Mouse (Mus musculus): ENCODE results near the gene Eif2ak3.

Eif2ak3 gene

DNA sequence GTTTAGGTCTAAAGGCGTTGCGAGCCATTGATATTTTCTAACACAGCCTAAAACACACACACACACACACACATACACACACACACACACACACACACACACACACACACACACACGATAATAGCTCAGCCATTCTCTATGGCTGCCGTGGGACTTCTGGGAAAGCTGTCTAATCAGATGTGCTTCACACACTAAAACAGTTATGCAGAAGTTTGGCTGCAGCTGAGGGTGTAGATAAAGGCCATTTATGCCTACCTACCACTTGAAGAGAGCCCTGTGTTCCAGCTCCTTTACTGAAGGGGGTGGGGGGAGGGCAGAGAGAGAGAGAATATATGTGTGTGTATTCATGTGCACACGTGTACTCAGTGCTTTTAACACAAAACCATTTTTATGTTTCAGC is 59.4 kb downstream of the Eif2ak3 start:
- DNase-seq (ENCODE audit: low spot score), result no peak

DNA sequence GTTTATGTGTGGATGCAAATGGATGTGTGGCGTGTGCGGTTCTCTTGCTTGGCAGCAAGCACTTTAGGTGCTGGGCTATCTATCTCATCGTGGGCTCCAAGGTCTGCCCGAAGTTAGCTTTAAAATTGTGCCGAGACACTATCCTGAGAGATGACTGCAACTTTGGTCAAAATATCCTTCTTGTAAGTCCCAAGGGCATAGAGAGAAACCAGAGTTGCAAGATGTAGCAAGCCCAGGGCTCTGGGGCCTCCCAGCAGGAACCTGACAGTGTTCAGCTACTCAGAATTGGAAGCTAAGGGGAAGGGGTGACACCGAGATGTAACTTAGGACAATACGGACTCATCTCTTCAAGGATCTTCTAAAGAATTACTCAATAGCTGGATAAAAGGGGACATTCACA is 65.3 kb downstream of the Eif2ak3 start:
- no peak for DNase-seq (ENCODE audit: low spot score)

DNA sequence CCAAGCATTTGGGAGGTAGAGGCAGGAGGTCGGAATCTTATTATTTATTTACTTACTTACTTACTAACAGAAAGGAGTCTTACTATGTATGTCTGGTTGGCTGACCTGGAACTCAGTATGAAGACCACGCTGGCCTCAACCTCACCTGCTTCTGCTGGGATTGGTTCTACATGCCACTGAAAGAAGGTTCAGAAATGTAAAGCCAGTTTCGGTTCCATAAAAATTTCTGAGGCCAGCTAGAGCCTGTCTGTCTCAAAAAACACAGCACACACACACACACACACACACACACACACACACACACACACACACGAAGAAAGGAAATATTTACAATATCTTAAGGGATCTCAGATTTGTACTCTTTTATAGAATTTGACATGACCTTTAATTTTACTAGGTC is 66.0 kb downstream of the Eif2ak3 start:
- no peak for DNase-seq (ENCODE audit: low spot score)

DNA sequence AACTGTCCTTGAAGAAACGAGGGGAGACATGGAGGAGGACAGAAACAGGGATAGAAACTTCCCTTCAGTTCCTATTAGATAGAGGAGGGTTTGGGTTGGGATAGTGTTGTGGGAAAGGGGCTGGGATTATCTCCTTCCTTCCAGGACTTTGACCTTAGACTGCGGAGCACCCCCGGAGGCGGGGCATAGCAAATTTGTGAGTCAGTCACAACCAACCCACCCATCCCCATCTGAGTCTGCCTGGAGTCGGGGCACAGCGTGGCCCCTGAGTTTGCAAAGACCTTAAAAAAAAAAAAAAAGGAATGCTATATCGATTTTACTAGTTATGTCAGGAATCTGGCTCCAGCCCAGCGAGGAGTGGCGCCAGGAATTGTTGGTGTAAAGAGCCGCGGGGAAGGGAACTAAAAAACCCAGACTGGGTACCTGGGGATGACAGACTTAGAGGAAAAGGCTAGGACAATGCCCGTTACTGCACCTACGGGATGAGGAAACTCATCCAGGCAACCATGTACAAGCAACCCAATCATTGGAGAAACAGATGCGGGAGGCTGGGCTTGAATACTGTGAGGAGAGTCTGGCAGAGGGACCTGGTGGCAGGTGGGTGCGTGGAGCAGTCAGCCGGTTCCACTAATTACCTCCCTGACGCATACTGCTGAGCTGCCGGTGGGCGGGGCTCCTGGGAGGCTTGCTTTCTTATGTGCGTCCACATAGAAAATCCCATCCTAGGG is 67.5 kb downstream of the Eif2ak3 start:
- no peak for DNase-seq (ENCODE audit: low spot score)

- DNase-seq (ENCODE audit: low spot score), result no peak
Measured at GRCm38 (mm10) chr6:70912396-70912765, 68.1 kb downstream of the Eif2ak3 start.

- DNase-seq (ENCODE audit: low spot score), result no peak
Measured at GRCm38 (mm10) chr6:70918827-70919226, 74.5 kb downstream of the Eif2ak3 start, which contains the start of gene Tex37. Gene Tex37 (minus strand): TSS chr6:70918927.

DNA sequence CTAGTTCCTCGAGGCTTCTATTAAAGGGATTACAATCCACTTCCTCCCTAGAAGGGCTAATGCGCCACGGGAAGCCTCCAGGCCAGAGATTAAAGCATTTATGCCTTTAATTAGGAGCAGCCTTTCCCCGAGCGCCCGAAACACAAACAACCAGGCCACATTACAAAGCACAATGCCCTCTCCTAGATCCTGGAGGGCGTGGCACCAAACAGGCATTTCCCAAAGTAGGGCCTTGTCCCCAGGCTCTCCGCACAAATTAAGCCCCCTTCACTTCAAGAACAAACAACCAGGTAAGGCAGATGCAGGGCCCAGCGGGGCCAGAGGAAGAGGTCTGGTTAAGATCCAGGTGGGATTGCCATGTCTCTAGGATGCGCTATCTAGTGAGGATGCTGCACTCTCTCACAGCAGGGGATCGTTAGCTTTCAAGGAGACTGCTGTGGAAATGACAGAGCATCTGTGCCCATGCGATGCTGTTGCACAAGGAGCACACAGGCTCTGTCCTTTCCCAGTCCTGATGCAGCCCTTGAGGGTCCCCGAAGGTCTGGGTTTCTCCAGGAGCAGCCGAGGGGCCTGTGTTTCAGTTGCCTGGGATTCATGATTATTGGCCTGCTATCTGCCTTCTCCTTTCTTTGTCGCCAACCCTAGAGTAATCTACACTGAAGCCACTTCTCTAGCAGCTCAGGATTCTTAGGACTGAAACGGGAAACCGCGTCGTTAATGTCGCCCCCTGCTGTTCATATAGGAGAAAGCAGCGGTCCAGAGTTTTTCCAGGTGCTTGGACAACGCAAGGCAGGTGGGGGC is 77.2 kb downstream of the Eif2ak3 start:
- DNase-seq (ENCODE audit: low spot score), result no peak

GRCm38 (mm10) chr6:70931801-70932200 is 87.5 kb downstream of the Eif2ak3 start:
- DNase-seq (ENCODE audit: low spot score), result no peak

DNA sequence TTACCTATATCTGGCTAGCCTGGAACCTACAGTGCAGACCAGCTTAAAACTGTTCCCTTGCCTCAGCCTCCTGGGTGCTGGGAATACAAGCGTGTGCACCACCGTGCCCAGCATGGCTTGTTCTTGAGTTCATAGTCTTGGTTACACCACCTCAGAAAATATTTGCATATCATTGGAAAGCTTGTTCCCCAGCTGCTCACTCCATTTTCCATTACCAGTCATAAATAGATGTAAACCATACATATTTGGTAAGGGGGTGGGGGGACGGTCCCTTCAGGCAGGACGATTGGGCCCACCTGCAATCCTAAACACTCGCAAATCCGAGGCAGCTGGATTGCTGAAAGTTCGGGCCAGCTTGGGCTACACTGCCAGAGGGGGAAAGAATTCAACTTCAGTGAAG is 109.0 kb downstream of the Eif2ak3 start:
- no peak for DNase-seq (ENCODE audit: low spot score)

DNA sequence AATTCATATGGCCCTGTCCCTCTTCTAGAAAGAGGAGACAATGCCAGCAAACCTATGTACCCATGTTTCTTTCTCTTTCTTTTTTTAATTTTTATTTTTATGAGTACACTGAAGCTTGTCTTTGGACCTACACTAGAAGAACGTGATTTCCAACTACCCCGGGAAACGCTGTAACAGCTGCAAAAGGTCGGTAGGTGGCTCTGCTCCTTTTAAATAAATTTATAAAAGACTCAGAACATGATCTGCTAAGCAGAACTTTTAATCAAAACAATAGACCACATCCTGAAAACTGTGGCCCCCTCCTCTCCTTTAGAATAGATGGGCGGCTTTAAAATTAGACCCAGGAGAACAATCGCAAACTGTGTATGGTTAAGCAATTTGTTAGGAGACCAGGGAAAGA is 109.7 kb downstream of the Eif2ak3 start:
- DNase-seq (ENCODE audit: low spot score), result no peak
